15 mouse cellular contexts compared by ENCODE assay signal in genomic region chr16:93109683-93110407, GRCm38 (mm10).
DNase-seq lines count a peak whose midpoint lies in the region; ATAC-seq lines count a peak whose summit lies in the region.
"Had no signal": no experiment of that assay in that cellular context is flagged by ENCODE, and none has a peak within 500 bp of the region (broad histone marks: within the 10 kb centered on the region; RNA-seq: fewer than 3 reads in every experiment).

No protein-coding gene starts in this region.

- 0 out of 2 replicates have a peak, but pooled peaks cover 4% of the 10 kb centered on the region for H3K27me3 ChIP-seq in heart, embryonic 11.5 days (ENCODE audit: control insufficient read depth, insufficient read depth, low read length)
- H3K27me3 ChIP-seq: neural tube, embryonic 13.5 days; Patski had no signal

- 47% methylated on average over 12 of the region's 12 CpGs for WGBS in heart, embryonic 11.5 days (ENCODE audit: insufficient replicate concordance)

- no peak overlapping the region for H3K9ac ChIP-seq in heart, embryonic 11.5 days (ENCODE audit: low read depth, low read length)
- H3K9ac ChIP-seq: hindbrain, embryonic 14.5 days; liver, embryonic 15.5 days; neural tube, embryonic 13.5 days had no signal

- peak overlapping the region; percentile 21 for H3K4me2 ChIP-seq in heart, embryonic 11.5 days
- H3K4me2 ChIP-seq: hindbrain, embryonic 14.5 days; liver, embryonic 15.5 days; neural tube, embryonic 13.5 days had no signal

- H3K4me3 ChIP-seq in heart, embryonic 11.5 days (ENCODE audit: low read depth, low read length), result no peak overlapping the region
- H3K4me3 ChIP-seq: erythroblast, embryonic 14.5 days; left cerebral cortex, adult 2 months; liver, embryonic 15.5 days; midbrain, embryonic 10.5 days; neural tube, embryonic 13.5 days had no signal

- H3K4me1 ChIP-seq in heart, embryonic 11.5 days (ENCODE audit: control insufficient read depth, insufficient read depth, low read length), result no peaks in the 10 kb centered on the region
- H3K4me1 ChIP-seq: midbrain, embryonic 10.5 days; neural tube, embryonic 13.5 days had no signal

- H3K27ac ChIP-seq in heart, embryonic 11.5 days (ENCODE audit: low read depth, low read length), result no peak overlapping the region
- H3K27ac ChIP-seq: hindbrain, embryonic 14.5 days; kidney, postnatal 0 days; left cerebral cortex, adult 2 months; liver, embryonic 15.5 days; midbrain, embryonic 10.5 days; neural tube, embryonic 13.5 days had no signal

- no peaks in the 10 kb centered on the region for H3K36me3 ChIP-seq in heart, embryonic 11.5 days (ENCODE audit: control insufficient read depth, insufficient read depth, low read length)
- H3K36me3 ChIP-seq: liver, embryonic 15.5 days; midbrain, embryonic 10.5 days; neural tube, embryonic 13.5 days had no signal

- DNase-seq in heart, adult 11 months, result no peak
- peak; percentile 59 for DNase-seq in CD4-positive, CD25-positive, alpha-beta regulatory T cell, adult 2 months (ENCODE audit: low read depth, low spot score)
- DNase-seq in brain, adult 2 months (ENCODE audit: low read depth, low spot score), result peak; percentile 40
- peak; percentile 7 for DNase-seq in induced T-regulatory cell, adult 2 months (ENCODE audit: low read depth)
- no peak for DNase-seq in layer of hippocampus, adult 11-12 months (ENCODE audit: low spot score)

- ATAC-seq in heart, embryonic 11.5 days (replicated peaks; ENCODE audit: insufficient number of reproducible peaks, low FRiP score, low TSS enrichment), result no peak
- ATAC-seq in cerebellum, adult (ENCODE audit: insufficient number of reproducible peaks, low FRiP score, low TSS enrichment), result no peak
- ATAC-seq: Patski had no signal

- H3K9me3 ChIP-seq in heart, embryonic 11.5 days (replicated peaks; ENCODE audit: control insufficient read depth, low read length), result no peaks in the 10 kb centered on the region; the same call in 1 of the 2 replicates
- H3K9me3 ChIP-seq: liver, embryonic 15.5 days; midbrain, embryonic 10.5 days; neural tube, embryonic 13.5 days had no signal

Comparison
In these comparisons a context has a peak if more than half of its experiments do, and no peak if none do; other contexts are left out.
1. DNase-seq: peak in CD4-positive, CD25-positive, alpha-beta regulatory T cell, adult 2 months (single experiment), brain, adult 2 months (single experiment) and induced T-regulatory cell, adult 2 months (single experiment); none in heart, adult 11 months (single experiment) and layer of hippocampus, adult 11-12 months (single experiment).